Mouse (Mus musculus) stomach, embryonic 14.5 days (tissue): ENCODE measurements around the gene Eif1. TPM values are rescaled to one million over a fixed set of nuclear protein-coding genes. Genes with fewer than 3 reads are reported as not detected.

Experiments
- ATAC-seq: fragments of 200-750 bp; cut with Nextera tagmentation; 2 replicates; pipeline ENCODE4 v1.8.0; 2017; ENCODE audit warnings: low read depth, moderate TSS enrichment; ENCODE audit not compliant: insufficient number of reproducible peaks, insufficient read depth, low FRiP score
- H3K27ac ChIP-seq: fragments of 300-500 bp; sonication (generic); 2 replicates; pipeline ENCODE4 v1.5.1; 2014; ENCODE audit warnings: mild to moderate bottlenecking, low read length, moderate library complexity, mixed read lengths
- H3K27me3 ChIP-seq: fragments of 300-500 bp; sonication (generic); 2 replicates; pipeline ENCODE4 v1.6.1; 2014; ENCODE audit warnings: low read length, control low read depth, mixed read lengths; ENCODE audit not compliant: control insufficient read depth, insufficient read depth
- H3K36me3 ChIP-seq: fragments of 300-500 bp; sonication (generic); 2 replicates; pipeline ENCODE4 v1.6.1; 2014; ENCODE audit warnings: mild to moderate bottlenecking, control low read depth, low read length, moderate library complexity, mixed read lengths; ENCODE audit not compliant: control insufficient read depth, insufficient read depth
- H3K4me1 ChIP-seq: fragments of 300-500 bp; sonication (generic); 2 replicates; pipeline ENCODE4 v1.6.1; 2014; ENCODE audit warnings: low read length, control low read depth, mixed read lengths; ENCODE audit not compliant: control insufficient read depth, insufficient read depth
- H3K4me2 ChIP-seq: fragments of 300-500 bp; sonication (generic); replicated peaks from 2 replicates; pipeline ENCODE4 v1.6.1; 2014; ENCODE audit warnings: low read depth, low read length, control low read depth
- H3K4me3 ChIP-seq: fragments of 300-500 bp; sonication (generic); 2 replicates; pipeline ENCODE4 v1.5.1; 2014; ENCODE audit warnings: low read depth, low read length, control low read depth
- H3K9ac ChIP-seq: fragments of 300-500 bp; sonication (generic); replicated peaks from 2 replicates; pipeline ENCODE4 v1.6.1; 2014; ENCODE audit warnings: low read depth, mild to moderate bottlenecking, control low read depth, low read length, moderate library complexity, mixed read lengths
- H3K9me3 ChIP-seq: fragments of 300-500 bp; sonication (generic); 2 replicates; pipeline ENCODE4 v1.6.1; 2016; ENCODE audit warnings: low read depth, low read length, control low read depth; ENCODE audit not compliant: control insufficient read depth
- WGBS: fragments of 180-500 bp; shearing (Covaris S2); extraction: QIAGEN DNeasy Blood & Tissue Kit; methylation state at CpG from one replicate; pipeline ENCODE4 v1.1.7; 2014; 5-methylcytosine and 5-hydroxymethylcytosine counted together
- polyA plus RNA-seq: library from polyadenylated mRNA; unstranded; fragments of >200 nt; fragmentation: Nextera tagmentation; extraction: Ambion mirVana; gene quantifications from 2 replicates; pipeline ENCODE4 v1.2.1, GENCODE M21; 2014

Gene Eif1
- polyA plus RNA-seq, 1 experiment from 2014 or later: 2,105 TPM

GRCm38 (mm10) chr11:100284988-100285387, 34.7 kb upstream of the Eif1 start:
- no peaks in the 10 kb centered on the region for H3K36me3 ChIP-seq
- peak overlapping the region; percentile 27; the same call in 1 of the 2 replicates for H3K27ac ChIP-seq
- H3K4me3 ChIP-seq: no peak overlapping the region
- H3K9ac ChIP-seq: no peak overlapping the region
- ATAC-seq: peak; percentile 29; the same call in 1 of the 2 replicates
- H3K9me3 ChIP-seq: no peaks in the 10 kb centered on the region
- 62% methylated on average over 4 of the region's 4 CpGs for WGBS
- no peaks in the 10 kb centered on the region for H3K27me3 ChIP-seq
- H3K4me1 ChIP-seq: 0 out of 2 replicates have a peak, but pooled peaks cover 4% of the 10 kb centered on the region
- no peak overlapping the region for H3K4me2 ChIP-seq

GRCm38 (mm10) chr11:100287024-100287423, 32.7 kb upstream of the Eif1 start:
- Histone ChIP-seq H3K4me1 (peaks cover 12% of the 10 kb centered on the region; the same call in 1 of the 2 replicates), H3K4me2 (no peak overlapping the region), H3K4me3 (no peak overlapping the region), H3K36me3 (no peaks in the 10 kb centered on the region), H3K27me3 (no peaks in the 10 kb centered on the region), H3K9ac (no peak overlapping the region), H3K27ac (peak overlapping the region; percentile 92), H3K9me3 (no peaks in the 10 kb centered on the region)
- WGBS: 40% methylated on average over 10 of the region's 10 CpGs
- peak; percentile 84 for ATAC-seq

GRCm38 (mm10) chr11:100288942-100289341, 30.7 kb upstream of the Eif1 start:
- H3K4me1 ChIP-seq: peaks cover 12% of the 10 kb centered on the region; the same call in 1 of the 2 replicates
- no peak overlapping the region for H3K4me3 ChIP-seq
- H3K27me3 ChIP-seq: no peaks in the 10 kb centered on the region
- ATAC-seq: 0 out of 2 replicates have a peak, but pooled peaks have one; percentile 8
- H3K9ac ChIP-seq: no peak overlapping the region
- H3K27ac ChIP-seq: peak overlapping the region; percentile 77
- 53% methylated on average over 6 of the region's 6 CpGs for WGBS
- no peaks in the 10 kb centered on the region for H3K36me3 ChIP-seq
- H3K9me3 ChIP-seq: no peaks in the 10 kb centered on the region
- H3K4me2 ChIP-seq: no peak overlapping the region

- Histone ChIP-seq H3K4me1 (peaks cover 12% of the 10 kb centered on the region; the same call in 1 of the 2 replicates), H3K9me3 (no peaks in the 10 kb centered on the region), H3K4me2 (no peak overlapping the region), H3K9ac (no peak overlapping the region), H3K27ac (peak overlapping the region; percentile 77), H3K36me3 (no peaks in the 10 kb centered on the region), H3K27me3 (no peaks in the 10 kb centered on the region), H3K4me3 (no peak overlapping the region)
- no peak for ATAC-seq
- WGBS: 28% methylated on average over 5 of the region's 5 CpGs
Observed at GRCm38 (mm10) chr11:100290235-100290634, 29.4 kb upstream of the Eif1 start.

GRCm38 (mm10) chr11:100292884-100293283, 26.8 kb upstream of the Eif1 start:
- Histone ChIP-seq H3K4me1 (peaks cover 8% of the 10 kb centered on the region; the same call in 1 of the 2 replicates), H3K9me3 (no peaks in the 10 kb centered on the region), H3K4me2 (no peak overlapping the region), H3K9ac (no peak overlapping the region), H3K27ac (no peak overlapping the region), H3K36me3 (no peaks in the 10 kb centered on the region), H3K4me3 (no peak overlapping the region), H3K27me3 (no peaks in the 10 kb centered on the region)
- ATAC-seq: no peak
- WGBS: 61% methylated on average over 6 of the region's 6 CpGs

- Histone ChIP-seq H3K9ac (no peak overlapping the region), H3K4me2 (no peak overlapping the region), H3K27ac (no peak overlapping the region), H3K36me3 (no peaks in the 10 kb centered on the region), H3K4me3 (no peak overlapping the region), H3K27me3 (no peaks in the 10 kb centered on the region), H3K4me1 (peaks cover 11% of the 10 kb centered on the region; the same call in 1 of the 2 replicates), H3K9me3 (no peaks in the 10 kb centered on the region)
- peak; percentile 39; the same call in 1 of the 2 replicates for ATAC-seq
- 4% methylated on average over 10 of the region's 10 CpGs for WGBS
Observed at GRCm38 (mm10) chr11:100295308-100295707, 24.4 kb upstream of the Eif1 start.

- 0 out of 2 replicates have a peak, but pooled peaks cover 5% of the 10 kb centered on the region for H3K4me1 ChIP-seq
- ATAC-seq: no peak
- no peaks in the 10 kb centered on the region for H3K36me3 ChIP-seq
- WGBS: 25% methylated on average over 5 of the region's 5 CpGs
- H3K9me3 ChIP-seq: no peaks in the 10 kb centered on the region
- H3K27ac ChIP-seq: no peak overlapping the region
- H3K27me3 ChIP-seq: no peaks in the 10 kb centered on the region
- H3K4me3 ChIP-seq: no peak overlapping the region
- H3K9ac ChIP-seq: no peak overlapping the region
- H3K4me2 ChIP-seq: peak overlapping the region; percentile 32; the same call in 1 of the 2 replicates
Observed at GRCm38 (mm10) chr11:100297801-100298200, 21.9 kb upstream of the Eif1 start.

- Histone ChIP-seq H3K4me2 (peak overlapping the region; percentile 32; the same call in 1 of the 2 replicates), H3K27ac (no peak overlapping the region), H3K9me3 (no peaks in the 10 kb centered on the region), H3K36me3 (no peaks in the 10 kb centered on the region), H3K27me3 (no peaks in the 10 kb centered on the region), H3K9ac (no peak overlapping the region), H3K4me3 (no peak overlapping the region), H3K4me1 (0 out of 2 replicates have a peak, but pooled peaks cover 5% of the 10 kb centered on the region)
- ATAC-seq: 0 out of 2 replicates have a peak, but pooled peaks have one; percentile 57
- whole genome bisulfite sequencing: 18% methylated on average over 18 of the region's 18 CpGs
Observed at GRCm38 (mm10) chr11:100298274-100299036, 21.2 kb upstream of the Eif1 start.
